Comparison of ENCODE assay signal across 10 mouse cellular contexts in genomic region chr8:84772628-84773027, GRCm38 (mm10). TPM values are rescaled to one million over a fixed set of nuclear protein-coding genes. Genes with fewer than 3 reads are reported as not detected.
A peak's percentile ranks its signal among the peaks of the same experiment; 100 is the strongest.
DNase-seq lines count a peak whose midpoint lies in the region; ATAC-seq and TF ChIP-seq lines count a peak whose summit lies in the region.
"Had no signal": no experiment of that assay in that cellular context is flagged by ENCODE, and none has a peak within 500 bp of the region (broad histone marks: within the 10 kb centered on the region; RNA-seq: fewer than 3 reads in every experiment).

No protein-coding gene starts in this region.

- TF ChIP-seq POLR2A in lung, adult 2 months (IDR thresholded peaks at IDR 0.05; ENCODE audit: borderline replicate concordance, extremely low read depth, low read depth, low read length) = no peak

- H3K4me2 ChIP-seq in heart, embryonic 11.5 days = no peak overlapping the region
- peak overlapping the region; percentile 56; the same call in 1 of the 2 replicates for H3K4me2 ChIP-seq in lung, embryonic 15.5 days
- H3K4me2 ChIP-seq in forebrain, embryonic 12.5 days = peak overlapping the region; percentile 51
- H3K4me2 ChIP-seq in neural tube, embryonic 14.5 days (ENCODE audit: low read depth, low read length) = peak overlapping the region; percentile 47
- H3K4me2 ChIP-seq in liver, postnatal 0 days (ENCODE audit: low read depth, low read length) = no peak overlapping the region

- peak overlapping the region; percentile 16; the same call in 1 of the 2 replicates for H3K4me3 ChIP-seq in heart, embryonic 11.5 days (ENCODE audit: low read depth, low read length)
- H3K4me3 ChIP-seq in lung, embryonic 15.5 days = peak overlapping the region; percentile 8; the same call in 1 of the 2 replicates
- H3K4me3 ChIP-seq in lung, adult 2 months (replicated peaks; ENCODE audit: extremely low read depth, low read depth, low read length) = no peak overlapping the region
- H3K4me3 ChIP-seq in forebrain, embryonic 12.5 days (replicated peaks) = peak overlapping the region; percentile 31
- H3K4me3 ChIP-seq in neural tube, embryonic 14.5 days (ENCODE audit: low read depth, low read length) = peak overlapping the region; percentile 19; the same call in 1 of the 2 replicates
- H3K4me3 ChIP-seq in liver, postnatal 0 days (ENCODE audit: low read depth, low read length) = no peak overlapping the region

- TF ChIP-seq CTCF in lung, adult 2 months (IDR thresholded peaks at IDR 0.05; ENCODE audit: insufficient read depth, low read length) = no peak
- no peak for TF ChIP-seq CTCF in liver, postnatal 0 days (IDR thresholded peaks at IDR 0.05; ENCODE audit: low read depth)

- TF ChIP-seq EP300 in liver, postnatal 0 days (IDR thresholded peaks at IDR 0.05; ENCODE audit: low read depth) = no peak

- no peaks in the 10 kb centered on the region for H3K9me3 ChIP-seq in heart, embryonic 11.5 days (replicated peaks; ENCODE audit: control insufficient read depth, low read length)
- no peaks in the 10 kb centered on the region for H3K9me3 ChIP-seq in lung, embryonic 15.5 days
- H3K9me3 ChIP-seq in forebrain, embryonic 12.5 days = no peaks in the 10 kb centered on the region
- H3K9me3 ChIP-seq in neural tube, embryonic 14.5 days (ENCODE audit: control insufficient read depth, low read length) = no peaks in the 10 kb centered on the region
- no peaks in the 10 kb centered on the region for H3K9me3 ChIP-seq in liver, postnatal 0 days (ENCODE audit: low read length)

- H3K27me3 ChIP-seq in heart, embryonic 11.5 days (ENCODE audit: control insufficient read depth, insufficient read depth, low read length) = peaks cover 84% of the 10 kb centered on the region
- peaks cover 13% of the 10 kb centered on the region for H3K27me3 ChIP-seq in lung, embryonic 15.5 days
- peaks cover 99% of the 10 kb centered on the region for H3K27me3 ChIP-seq in forebrain, embryonic 12.5 days
- H3K27me3 ChIP-seq in neural tube, embryonic 14.5 days (ENCODE audit: control insufficient read depth, insufficient read depth, low read length) = peaks cover 28% of the 10 kb centered on the region
- H3K27me3 ChIP-seq in liver, postnatal 0 days (ENCODE audit: insufficient read depth, low read length) = peaks cover 50% of the 10 kb centered on the region

- DNase-seq in heart, postnatal 10 days = no peak
- DNase-seq in lung, adult 2 months = no peak
- DNase-seq in layer of hippocampus, postnatal 14 days (ENCODE audit: low spot score in 2 of 2) = no peak
- DNase-seq in liver, postnatal 0 days = no peak
- DNase-seq: gastrocnemius, postnatal 14 days; thymus, adult 18-20 months had no signal

- 9% methylated on average over 2 of the region's 3 CpGs for WGBS in heart, embryonic 11.5 days (ENCODE audit: insufficient replicate concordance)
- 8% methylated on average over 3 of the region's 3 CpGs for WGBS in lung, embryonic 15.5 days
- WGBS in lung, adult 2 months = 35% methylated on average over 3 of the region's 3 CpGs
- 4% methylated on average over 3 of the region's 3 CpGs for WGBS in forebrain, embryonic 12.5 days
- 10% methylated on average over 3 of the region's 3 CpGs for WGBS in neural tube, embryonic 14.5 days
- 13% methylated on average over 3 of the region's 3 CpGs for WGBS in liver, postnatal 0 days (ENCODE audit: insufficient replicate concordance)

- no peak overlapping the region for H3K27ac ChIP-seq in heart, embryonic 11.5 days (ENCODE audit: low read depth, low read length)
- no peak overlapping the region for H3K27ac ChIP-seq in lung, embryonic 15.5 days
- 0 out of 2 replicates have a peak overlapping the region, but pooled peaks have one; percentile 46 for H3K27ac ChIP-seq in forebrain, embryonic 12.5 days
- H3K27ac ChIP-seq in neural tube, embryonic 14.5 days (ENCODE audit: low read depth, low read length) = peak overlapping the region; percentile 31
- H3K27ac ChIP-seq in liver, postnatal 0 days (ENCODE audit: low read depth) = no peak overlapping the region

- H3K9ac ChIP-seq in heart, embryonic 11.5 days (ENCODE audit: low read depth, low read length) = no peak overlapping the region
- peak overlapping the region; percentile 19; the same call in 1 of the 2 replicates for H3K9ac ChIP-seq in lung, embryonic 15.5 days
- H3K9ac ChIP-seq in forebrain, embryonic 12.5 days = 0 out of 2 replicates have a peak overlapping the region, but pooled peaks have one; percentile 47
- no peak overlapping the region; the same call in 1 of the 2 replicates for H3K9ac ChIP-seq in neural tube, embryonic 14.5 days (replicated peaks; ENCODE audit: low read depth, low read length)
- H3K9ac ChIP-seq in liver, postnatal 0 days (replicated peaks) = no peak overlapping the region

- no peaks in the 10 kb centered on the region for H3K36me3 ChIP-seq in heart, embryonic 11.5 days (ENCODE audit: control insufficient read depth, insufficient read depth, low read length)
- peaks cover 15% of the 10 kb centered on the region; the same call in 1 of the 2 replicates for H3K36me3 ChIP-seq in lung, embryonic 15.5 days
- peaks cover 11% of the 10 kb centered on the region for H3K36me3 ChIP-seq in forebrain, embryonic 12.5 days (replicated peaks)
- H3K36me3 ChIP-seq in neural tube, embryonic 14.5 days (ENCODE audit: control insufficient read depth, insufficient read depth, low read length) = no peaks in the 10 kb centered on the region
- H3K36me3 ChIP-seq in liver, postnatal 0 days (replicated peaks; ENCODE audit: insufficient read depth, low read length) = no peaks in the 10 kb centered on the region

- no peak for ATAC-seq in heart, embryonic 11.5 days (replicated peaks; ENCODE audit: insufficient number of reproducible peaks, low FRiP score, low TSS enrichment)
- ATAC-seq in lung, embryonic 15.5 days (ENCODE audit: borderline replicate concordance, extremely low read depth, low FRiP score, low TSS enrichment) = no peak
- no peak for ATAC-seq in forebrain, embryonic 12.5 days (ENCODE audit: low FRiP score)
- ATAC-seq in neural tube, embryonic 14.5 days (ENCODE audit: low read depth) = no peak
- no peak for ATAC-seq in liver, postnatal 0 days

- peaks cover 15% of the 10 kb centered on the region; the same call in 1 of the 2 replicates for H3K4me1 ChIP-seq in heart, embryonic 11.5 days (ENCODE audit: control insufficient read depth, insufficient read depth, low read length)
- peaks cover 73% of the 10 kb centered on the region for H3K4me1 ChIP-seq in lung, embryonic 15.5 days
- H3K4me1 ChIP-seq in lung, adult 2 months (ENCODE audit: control insufficient read depth, insufficient read depth, low read length) = peaks cover 33% of the 10 kb centered on the region
- H3K4me1 ChIP-seq in forebrain, embryonic 12.5 days = peaks cover 63% of the 10 kb centered on the region
- peaks cover 11% of the 10 kb centered on the region; the same call in 1 of the 2 replicates for H3K4me1 ChIP-seq in neural tube, embryonic 14.5 days (ENCODE audit: control insufficient read depth, insufficient read depth, low read length)
- H3K4me1 ChIP-seq in liver, postnatal 0 days (ENCODE audit: insufficient read depth) = peaks cover 9% of the 10 kb centered on the region

- intact Hi-C loops in heart, postnatal 10 days (cut with DNase I) = no loop called here

RNA-seq across cellular contexts. Expression of gene Nfix, which starts 27.5 kb away (rescaled TPM):
- polyA plus RNA-seq in heart, embryonic 11.5 days (2014; fragmentation: Nextera tagmentation; extraction: Ambion mirVana) = 6.1 and 7.6 TPM in 2 replicates
- 100 to 1,000 TPM; 256 to 266 TPM for total RNA-seq in heart, postnatal 10 days (2021)
- polyA plus RNA-seq in lung, embryonic 15.5 days (2015; fragmentation: Nextera tagmentation; extraction: Ambion mirVana) = 39.2 and 42.7 TPM in 2 replicates
- 80.1 and 96.2 TPM in 2 replicates for polyA plus RNA-seq in lung, adult 2 months (2012; rRNA removed)
- 31.9 and 33.2 TPM in 2 replicates for polyA plus RNA-seq in forebrain, embryonic 12.5 days (2016; fragmentation: Nextera tagmentation; extraction: Ambion mirVana)
- 68.2 and 91.5 TPM in 2 replicates for polyA plus RNA-seq in neural tube, embryonic 14.5 days (2014; fragmentation: Nextera tagmentation; extraction: Ambion mirVana)
- 100 to 1,000 TPM; 519 to 562 TPM for total RNA-seq in layer of hippocampus, postnatal 14 days (2021)
- 4.7 and 5.4 TPM in 2 replicates for polyA plus RNA-seq in liver, postnatal 0 days (2015; fragmentation: Nextera tagmentation; extraction: Ambion mirVana)

RNA-seq across cellular contexts. Expression of gene G430095P16Rik, which starts 49.8 kb away (rescaled TPM):
- 3.4 and 5.4 TPM in 2 replicates for polyA plus RNA-seq in heart, embryonic 11.5 days (2014; fragmentation: Nextera tagmentation; extraction: Ambion mirVana)
- total RNA-seq in heart, postnatal 10 days (2021) = under 1 TPM; 0.50 to 0.89 TPM
- polyA plus RNA-seq in lung, embryonic 15.5 days (2015; fragmentation: Nextera tagmentation; extraction: Ambion mirVana) = 3.4 and 4.4 TPM in 2 replicates
- 2.0 and 2.8 TPM in 2 replicates for polyA plus RNA-seq in lung, adult 2 months (2012; rRNA removed)
- 2.2 and 3.5 TPM in 2 replicates for polyA plus RNA-seq in forebrain, embryonic 12.5 days (2016; fragmentation: Nextera tagmentation; extraction: Ambion mirVana)
- polyA plus RNA-seq in neural tube, embryonic 14.5 days (2014; fragmentation: Nextera tagmentation; extraction: Ambion mirVana) = 0.76 and 1.8 TPM in 2 replicates
- not detected for total RNA-seq in layer of hippocampus, postnatal 14 days (2021)
- polyA plus RNA-seq in liver, postnatal 0 days (2015; fragmentation: Nextera tagmentation; extraction: Ambion mirVana) = 4.8 and 6.3 TPM in 2 replicates

RNA-seq across cellular contexts. Expression of gene Dand5, which starts 50.0 kb away (rescaled TPM):
- 5.0 and 6.0 TPM in 2 replicates for polyA plus RNA-seq in heart, embryonic 11.5 days (2014; fragmentation: Nextera tagmentation; extraction: Ambion mirVana)
- 1 to 10 TPM; 3.1 to 3.8 TPM for total RNA-seq in heart, postnatal 10 days (2021)
- 6.0 and 6.3 TPM in 2 replicates for polyA plus RNA-seq in lung, embryonic 15.5 days (2015; fragmentation: Nextera tagmentation; extraction: Ambion mirVana)
- 2.5 and 2.9 TPM in 2 replicates for polyA plus RNA-seq in lung, adult 2 months (2012; rRNA removed)
- 5.3 and 5.6 TPM in 2 replicates for polyA plus RNA-seq in forebrain, embryonic 12.5 days (2016; fragmentation: Nextera tagmentation; extraction: Ambion mirVana)
- 12.3 and 16.9 TPM in 2 replicates for polyA plus RNA-seq in neural tube, embryonic 14.5 days (2014; fragmentation: Nextera tagmentation; extraction: Ambion mirVana)
- total RNA-seq in layer of hippocampus, postnatal 14 days (2021) = 1 to 10 TPM; 7.4 to 8.6 TPM
- polyA plus RNA-seq in liver, postnatal 0 days (2015; fragmentation: Nextera tagmentation; extraction: Ambion mirVana) = 2.4 and 2.5 TPM in 2 replicates

RNA-seq across cellular contexts. Expression of gene Gadd45gip1, which starts 58.7 kb away (rescaled TPM):
- polyA plus RNA-seq in heart, embryonic 11.5 days (2014; fragmentation: Nextera tagmentation; extraction: Ambion mirVana) = 51.5 and 52.2 TPM in 2 replicates
- total RNA-seq in heart, postnatal 10 days (2021) = 10 to 100 TPM; 23.7 to 25.0 TPM
- 43.4 and 47.0 TPM in 2 replicates for polyA plus RNA-seq in lung, embryonic 15.5 days (2015; fragmentation: Nextera tagmentation; extraction: Ambion mirVana)
- 21.3 and 31.7 TPM in 2 replicates for polyA plus RNA-seq in lung, adult 2 months (2012; rRNA removed)
- 43.0 and 44.8 TPM in 2 replicates for polyA plus RNA-seq in forebrain, embryonic 12.5 days (2016; fragmentation: Nextera tagmentation; extraction: Ambion mirVana)
- 33.1 and 39.8 TPM in 2 replicates for polyA plus RNA-seq in neural tube, embryonic 14.5 days (2014; fragmentation: Nextera tagmentation; extraction: Ambion mirVana)
- total RNA-seq in layer of hippocampus, postnatal 14 days (2021) = 10 to 100 TPM; 19.4 to 20.4 TPM
- polyA plus RNA-seq in liver, postnatal 0 days (2015; fragmentation: Nextera tagmentation; extraction: Ambion mirVana) = 31.9 and 34.9 TPM in 2 replicates

Comparison
In these comparisons a context has a peak if more than half of its experiments do, and no peak if none do; other contexts are left out.
1. H3K4me3 ChIP-seq: peak in heart, embryonic 11.5 days (single experiment), lung, embryonic 15.5 days (single experiment), forebrain, embryonic 12.5 days (single experiment) and neural tube, embryonic 14.5 days (single experiment); none in lung, adult 2 months (single experiment) and liver, postnatal 0 days (single experiment).
2. H3K27ac ChIP-seq: peak in forebrain, embryonic 12.5 days (single experiment) and neural tube, embryonic 14.5 days (single experiment); none in heart, embryonic 11.5 days (single experiment), lung, embryonic 15.5 days (single experiment) and liver, postnatal 0 days (single experiment).
3. H3K4me2 ChIP-seq: peak in lung, embryonic 15.5 days (single experiment), forebrain, embryonic 12.5 days (single experiment) and neural tube, embryonic 14.5 days (single experiment); none in heart, embryonic 11.5 days (single experiment) and liver, postnatal 0 days (single experiment).
4. H3K9ac ChIP-seq: peak in lung, embryonic 15.5 days (single experiment) and forebrain, embryonic 12.5 days (single experiment); none in heart, embryonic 11.5 days (single experiment), neural tube, embryonic 14.5 days (single experiment) and liver, postnatal 0 days (single experiment).